Comparison of ENCODE assay signal across 25 mouse cellular contexts in genomic region chr4:93579343-93579742, GRCm38 (mm10).
DNase-seq lines count a peak whose midpoint lies in the region; ATAC-seq and TF ChIP-seq lines count a peak whose summit lies in the region.
"Had no signal": no experiment of that assay in that cellular context is flagged by ENCODE, and none has a peak within 500 bp of the region (broad histone marks: within the 10 kb centered on the region; RNA-seq: fewer than 3 reads in every experiment).

No protein-coding gene starts in this region.

- no peaks in the 10 kb centered on the region for H3K9me3 ChIP-seq in forebrain, embryonic 11.5 days (ENCODE audit: control insufficient read depth, low read length)
- H3K9me3 ChIP-seq in forebrain, embryonic 12.5 days = no peaks in the 10 kb centered on the region
- no peaks in the 10 kb centered on the region for H3K9me3 ChIP-seq in midbrain, embryonic 11.5 days (ENCODE audit: control insufficient read depth, low read length)
- H3K9me3 ChIP-seq in midbrain, embryonic 16.5 days (replicated peaks; ENCODE audit: control insufficient read depth, low read length, poor library complexity, severe bottlenecking) = no peaks in the 10 kb centered on the region
- no peaks in the 10 kb centered on the region for H3K9me3 ChIP-seq in midbrain, embryonic 14.5 days (ENCODE audit: control insufficient read depth, low read length)
- no peaks in the 10 kb centered on the region for H3K9me3 ChIP-seq in midbrain, postnatal 0 days (ENCODE audit: low read length)
- H3K9me3 ChIP-seq: forebrain, embryonic 10.5 days; forebrain, embryonic 15.5 days; G1E; heart, embryonic 12.5 days; heart, embryonic 15.5 days; hindbrain, embryonic 15.5 days had no signal

- DNase-seq in forebrain, embryonic 11.5 days (ENCODE audit: low spot score) = no peak
- DNase-seq in midbrain, embryonic 11.5 days (ENCODE audit: low spot score, missing footprints) = no peak
- no peak for DNase-seq in midbrain, embryonic 14.5 days
- DNase-seq in midbrain, postnatal 0 days (ENCODE audit: low spot score) = no peak
- no peak for DNase-seq in retina, embryonic 14.5 days (ENCODE audit: low spot score)
- DNase-seq: adrenal gland, postnatal 10 days; adrenal gland, postnatal 36 days; B cell, adult 2 months; cerebellum, adult 18-20 months; cerebellum, adult 9-10 months; cerebellum, postnatal 14 days; gastrocnemius, postnatal 25 days; heart, adult 18-20 months; heart, postnatal 10 days; heart, postnatal 36 days had no signal

- no peak overlapping the region for H3K4me3 ChIP-seq in forebrain, embryonic 11.5 days (ENCODE audit: low read depth, low read length)
- H3K4me3 ChIP-seq in forebrain, embryonic 12.5 days (replicated peaks) = no peak overlapping the region
- no peak overlapping the region for H3K4me3 ChIP-seq in midbrain, embryonic 11.5 days (ENCODE audit: low read depth, low read length)
- H3K4me3 ChIP-seq in midbrain, embryonic 16.5 days (ENCODE audit: low read depth, low read length) = no peak overlapping the region
- no peak overlapping the region for H3K4me3 ChIP-seq in midbrain, embryonic 14.5 days (replicated peaks; ENCODE audit: low read depth, low read length)
- H3K4me3 ChIP-seq in midbrain, postnatal 0 days (ENCODE audit: low read depth, low read length) = no peak overlapping the region
- H3K4me3 ChIP-seq: forebrain, embryonic 10.5 days; forebrain, embryonic 15.5 days; heart, embryonic 12.5 days; heart, embryonic 15.5 days; hindbrain, embryonic 15.5 days had no signal

- no peak overlapping the region for H3K4me2 ChIP-seq in forebrain, embryonic 11.5 days (ENCODE audit: low read depth, low read length, severe bottlenecking)
- no peak overlapping the region for H3K4me2 ChIP-seq in forebrain, embryonic 12.5 days
- H3K4me2 ChIP-seq in midbrain, embryonic 11.5 days = no peak overlapping the region
- no peak overlapping the region for H3K4me2 ChIP-seq in midbrain, embryonic 16.5 days (ENCODE audit: low read length)
- no peak overlapping the region for H3K4me2 ChIP-seq in midbrain, embryonic 14.5 days (ENCODE audit: low read length)
- no peak overlapping the region for H3K4me2 ChIP-seq in midbrain, postnatal 0 days (ENCODE audit: low read depth, low read length, poor library complexity, severe bottlenecking)
- H3K4me2 ChIP-seq: forebrain, embryonic 15.5 days; heart, embryonic 12.5 days; heart, embryonic 15.5 days; hindbrain, embryonic 15.5 days had no signal

- no peaks in the 10 kb centered on the region for H3K27me3 ChIP-seq in forebrain, embryonic 11.5 days (ENCODE audit: control insufficient read depth, insufficient read depth, low read length)
- no peaks in the 10 kb centered on the region for H3K27me3 ChIP-seq in forebrain, embryonic 12.5 days
- H3K27me3 ChIP-seq in midbrain, embryonic 11.5 days (ENCODE audit: control insufficient read depth, insufficient read depth, low read length) = no peaks in the 10 kb centered on the region
- no peaks in the 10 kb centered on the region for H3K27me3 ChIP-seq in midbrain, embryonic 16.5 days (ENCODE audit: control insufficient read depth, insufficient read depth, low read depth, low read length)
- H3K27me3 ChIP-seq in midbrain, embryonic 14.5 days (ENCODE audit: control insufficient read depth, insufficient read depth, low read length) = no peaks in the 10 kb centered on the region
- H3K27me3 ChIP-seq in midbrain, postnatal 0 days (ENCODE audit: insufficient read depth, low read length) = no peaks in the 10 kb centered on the region
- H3K27me3 ChIP-seq: CH12.LX; forebrain, embryonic 15.5 days; heart, embryonic 12.5 days; heart, embryonic 15.5 days; hindbrain, embryonic 15.5 days; Patski had no signal

- no peak for TF ChIP-seq CTCF in midbrain, postnatal 0 days (IDR thresholded peaks at IDR 0.05)

- H3K9ac ChIP-seq in forebrain, embryonic 11.5 days (ENCODE audit: low read length) = no peak overlapping the region
- no peak overlapping the region for H3K9ac ChIP-seq in forebrain, embryonic 12.5 days
- no peak overlapping the region for H3K9ac ChIP-seq in midbrain, embryonic 11.5 days (ENCODE audit: low read length)
- no peak overlapping the region for H3K9ac ChIP-seq in midbrain, embryonic 16.5 days (ENCODE audit: low read depth, low read length)
- no peak overlapping the region for H3K9ac ChIP-seq in midbrain, embryonic 14.5 days (replicated peaks; ENCODE audit: low read length)
- no peak overlapping the region for H3K9ac ChIP-seq in midbrain, postnatal 0 days (replicated peaks; ENCODE audit: low read length, poor library complexity, severe bottlenecking)
- H3K9ac ChIP-seq: forebrain, embryonic 15.5 days; heart, embryonic 12.5 days; heart, embryonic 15.5 days; hindbrain, embryonic 15.5 days had no signal

- H3K36me3 ChIP-seq in forebrain, embryonic 11.5 days (ENCODE audit: control insufficient read depth, insufficient read depth, low read length) = no peaks in the 10 kb centered on the region
- H3K36me3 ChIP-seq in forebrain, embryonic 12.5 days (replicated peaks) = no peaks in the 10 kb centered on the region
- H3K36me3 ChIP-seq in midbrain, embryonic 11.5 days (ENCODE audit: control insufficient read depth, insufficient read depth, low read length) = no peaks in the 10 kb centered on the region
- no peaks in the 10 kb centered on the region for H3K36me3 ChIP-seq in midbrain, embryonic 16.5 days (ENCODE audit: control insufficient read depth, insufficient read depth, low read length)
- no peaks in the 10 kb centered on the region for H3K36me3 ChIP-seq in midbrain, embryonic 14.5 days (ENCODE audit: control insufficient read depth, insufficient read depth, low read length)
- H3K36me3 ChIP-seq in midbrain, postnatal 0 days (ENCODE audit: insufficient read depth, low read length) = no peaks in the 10 kb centered on the region
- H3K36me3 ChIP-seq: forebrain, embryonic 10.5 days; forebrain, embryonic 15.5 days; G1E; heart, embryonic 12.5 days; heart, embryonic 15.5 days; hindbrain, embryonic 15.5 days had no signal

- no peak overlapping the region for H3K27ac ChIP-seq in forebrain, embryonic 11.5 days (ENCODE audit: low read depth, low read length)
- no peak overlapping the region for H3K27ac ChIP-seq in forebrain, embryonic 12.5 days
- no peak overlapping the region for H3K27ac ChIP-seq in midbrain, embryonic 11.5 days (ENCODE audit: low read depth, low read length)
- H3K27ac ChIP-seq in midbrain, embryonic 16.5 days (ENCODE audit: low read length) = no peak overlapping the region
- no peak overlapping the region for H3K27ac ChIP-seq in midbrain, embryonic 14.5 days (replicated peaks; ENCODE audit: low read depth, low read length)
- no peak overlapping the region for H3K27ac ChIP-seq in midbrain, postnatal 0 days (ENCODE audit: low read depth, low read length)
- H3K27ac ChIP-seq: forebrain, embryonic 10.5 days; forebrain, embryonic 15.5 days; heart, embryonic 15.5 days; hindbrain, embryonic 15.5 days had no signal

- H3K4me1 ChIP-seq in forebrain, embryonic 11.5 days (replicated peaks; ENCODE audit: control insufficient read depth, insufficient read depth, low read length) = no peaks in the 10 kb centered on the region
- H3K4me1 ChIP-seq in forebrain, embryonic 12.5 days = no peaks in the 10 kb centered on the region
- no peaks in the 10 kb centered on the region for H3K4me1 ChIP-seq in midbrain, embryonic 11.5 days (ENCODE audit: control insufficient read depth, insufficient read depth, low read length)
- H3K4me1 ChIP-seq in midbrain, embryonic 16.5 days (ENCODE audit: control insufficient read depth, insufficient read depth, low read length) = no peaks in the 10 kb centered on the region
- H3K4me1 ChIP-seq in midbrain, embryonic 14.5 days (ENCODE audit: control insufficient read depth, insufficient read depth, low read length) = no peaks in the 10 kb centered on the region
- no peaks in the 10 kb centered on the region for H3K4me1 ChIP-seq in midbrain, postnatal 0 days (ENCODE audit: insufficient read depth, low read length)
- H3K4me1 ChIP-seq: forebrain, embryonic 10.5 days; forebrain, embryonic 15.5 days; heart, embryonic 12.5 days; heart, embryonic 15.5 days; hindbrain, embryonic 15.5 days had no signal

- WGBS in forebrain, embryonic 11.5 days = 91% methylated on average over 5 of the region's 5 CpGs
- 81% methylated on average over 5 of the region's 5 CpGs for WGBS in forebrain, embryonic 12.5 days
- WGBS in midbrain, embryonic 11.5 days = 87% methylated on average over 5 of the region's 5 CpGs
- 86% methylated on average over 5 of the region's 5 CpGs for WGBS in midbrain, embryonic 16.5 days
- 85% methylated on average over 5 of the region's 5 CpGs for WGBS in midbrain, embryonic 14.5 days
- WGBS in midbrain, postnatal 0 days = 87% methylated on average over 5 of the region's 5 CpGs

- ATAC-seq in forebrain, embryonic 11.5 days (replicated peaks; ENCODE audit: low FRiP score) = peak; percentile 15; the same call in 1 of the 2 replicates
- no peak for ATAC-seq in forebrain, embryonic 12.5 days (ENCODE audit: low FRiP score)
- ATAC-seq in midbrain, embryonic 11.5 days (ENCODE audit: low FRiP score) = 0 out of 2 replicates have a peak, but pooled peaks have one; percentile 19
- ATAC-seq in midbrain, embryonic 16.5 days = no peak
- ATAC-seq in midbrain, embryonic 14.5 days (ENCODE audit: low FRiP score, low TSS enrichment) = peak; percentile 37; the same call in 1 of the 2 replicates
- no peak for ATAC-seq in midbrain, postnatal 0 days (ENCODE audit: low FRiP score)
- ATAC-seq: forebrain, embryonic 15.5 days; Patski had no signal

Comparison
In these comparisons a context has a peak if more than half of its experiments do, and no peak if none do; other contexts are left out.
1. ATAC-seq: peak in forebrain, embryonic 11.5 days (single experiment), midbrain, embryonic 11.5 days (single experiment) and midbrain, embryonic 14.5 days (single experiment); none in forebrain, embryonic 12.5 days (single experiment), midbrain, embryonic 16.5 days (single experiment) and midbrain, postnatal 0 days (single experiment).